Mouse (Mus musculus): ENCODE data around the gene Mtg1. TPM values are rescaled to one million over a fixed set of nuclear protein-coding genes. Genes with fewer than 3 reads are reported as not detected.

Mtg1 gene
- total RNA-seq (2023) = 1 to 10 TPM; 5.2 to 8.1 TPM

GRCm38 (mm10) chr7:140137135-140138020 lies at the start of gene Mtg1:
Gene Mtg1 (plus strand): TSS chr7:140137564.

DNA sequence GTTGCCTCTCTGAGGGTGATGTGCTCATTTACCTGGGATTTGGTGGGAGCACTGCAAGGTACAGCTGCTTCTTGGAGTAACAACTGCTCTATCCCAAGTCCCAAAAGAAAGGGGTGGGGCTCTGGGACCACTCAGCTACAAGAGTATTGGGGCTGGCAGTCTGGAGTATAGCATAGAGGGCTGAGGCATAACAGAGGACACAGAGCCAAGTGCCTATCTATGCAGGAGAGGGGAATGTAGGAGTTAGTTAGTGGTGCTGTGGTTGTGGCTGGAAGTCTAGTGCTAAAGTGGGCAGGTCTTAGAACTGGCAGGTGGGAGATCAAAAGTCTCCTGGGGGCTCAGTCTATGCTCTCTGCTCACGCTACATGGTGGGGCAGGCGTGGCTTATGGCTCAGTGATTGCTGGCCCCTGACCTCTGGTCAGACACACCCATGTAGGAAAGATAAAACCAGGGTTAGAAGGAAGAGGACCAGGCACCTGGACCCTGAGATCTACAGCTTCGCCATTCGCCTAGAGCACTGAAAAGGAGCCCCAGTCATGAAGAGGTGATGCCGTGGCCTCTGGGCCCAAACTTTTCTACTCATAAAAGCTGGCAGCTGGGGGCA lies 44.3 kb upstream of the Mtg1 start, which contains the start of gene Prap1:
Prap1 (plus strand) TSS at position 472 of the 605 bp plus-strand sequence.

GRCm38 (mm10) chr7:140101993-140102860 lies 35.1 kb upstream of the Mtg1 start, which contains the start of gene Fuom:
Gene Fuom (minus strand): TSS chr7:140102441.

GRCm38 (mm10) chr7:140115583-140116328 lies 21.6 kb upstream of the Mtg1 start, which contains the start of gene Paox:
Gene Paox (plus strand): TSS chr7:140115799.

GRCm38 (mm10) chr7:140116329-140117054 lies 20.9 kb upstream of the Mtg1 start, which contains the start of gene Echs1:
Gene Echs1 (minus strand): TSS chr7:140116476.

GRCm38 (mm10) chr7:140154218-140154927 lies 17.0 kb downstream of the Mtg1 start, which contains the start of gene Sprn:
Gene Sprn (minus strand): TSS chr7:140154877.

GRCm38 (mm10) chr7:140164664-140165063 lies 27.3 kb downstream of the Mtg1 start, which contains the start of gene Olfr522:
Gene Olfr522 (minus strand): TSS chr7:140164764.

GRCm38 (mm10) chr7:140172936-140173335 lies 35.6 kb downstream of the Mtg1 start, which contains the start of gene Olfr523:
Gene Olfr523 (plus strand): TSS chr7:140173217.

Other genes with a start within 250 kb of the Mtg1 start
- gene Kndc1, start 242.9 kb upstream of the Mtg1 start, total RNA-seq (2023) = not detected
- not detected for gene Utf1, start 193.8 kb upstream of the Mtg1 start, total RNA-seq (2023)
- gene 6430531B16Rik, start 158.8 kb upstream of the Mtg1 start, total RNA-seq (2023) = 10 to 100 TPM; 11.8 to 15.1 TPM
- 100 to 1,000 TPM; 574 to 698 TPM for gene Adam8, start 145.0 kb upstream of the Mtg1 start, total RNA-seq (2023)
- gene Zfp511, start 101.2 kb upstream of the Mtg1 start, total RNA-seq (2023) = 10 to 100 TPM; 15.4 to 20.4 TPM
- gene Tubgcp2, start 100.9 kb upstream of the Mtg1 start, total RNA-seq (2023) = 10 to 100 TPM; 21.1 to 24.4 TPM
- gene Msx3, start 88.5 kb upstream of the Mtg1 start, total RNA-seq (2023) = not detected
- gene Caly, start 55.0 kb upstream of the Mtg1 start, total RNA-seq (2023) = not detected
- not detected for gene Prap1, start 44.2 kb upstream of the Mtg1 start, total RNA-seq (2023)
- gene Fuom, start 35.1 kb upstream of the Mtg1 start, total RNA-seq (2023) = 1 to 10 TPM; 6.8 to 9.8 TPM
- gene Paox, start 21.8 kb upstream of the Mtg1 start, total RNA-seq (2023) = 1 to 10 TPM; 6.1 to 8.1 TPM
- 10 to 100 TPM; 32.0 to 35.8 TPM for gene Echs1, start 21.1 kb upstream of the Mtg1 start, total RNA-seq (2023)
- gene Sprn, start 17.3 kb downstream of the Mtg1 start, total RNA-seq (2023) = not detected
- gene Olfr522, start 27.2 kb downstream of the Mtg1 start, total RNA-seq (2023) = not detected
- not detected for gene Olfr523, start 35.7 kb downstream of the Mtg1 start, total RNA-seq (2023)
- gene Olfr524, start 68.4 kb downstream of the Mtg1 start, total RNA-seq (2023) = not detected
- not detected for gene Cd163l1, start 80.7 kb downstream of the Mtg1 start, total RNA-seq (2023)
- gene 5830411N06Rik, start 109.7 kb downstream of the Mtg1 start, total RNA-seq (2023) = not detected
- not detected for gene Olfr525, start 183.3 kb downstream of the Mtg1 start, total RNA-seq (2023)
- gene Olfr527, start 196.5 kb downstream of the Mtg1 start, total RNA-seq (2023) = not detected
- gene Olfr60, start 224.1 kb downstream of the Mtg1 start, total RNA-seq (2023) = not detected
- not detected for gene Olfr530, start 238.8 kb downstream of the Mtg1 start, total RNA-seq (2023)

Measured in neutrophil, adult 83 days (primary cell).